Mouse (Mus musculus): Measurements from ENCODE around the gene Olfr572. TPM values are rescaled to one million over a fixed set of nuclear protein-coding genes. Genes with fewer than 3 reads are reported as not detected.

Gene Olfr572
- total RNA-seq (2012; rRNA removed) = not detected in 2 replicates

DNA sequence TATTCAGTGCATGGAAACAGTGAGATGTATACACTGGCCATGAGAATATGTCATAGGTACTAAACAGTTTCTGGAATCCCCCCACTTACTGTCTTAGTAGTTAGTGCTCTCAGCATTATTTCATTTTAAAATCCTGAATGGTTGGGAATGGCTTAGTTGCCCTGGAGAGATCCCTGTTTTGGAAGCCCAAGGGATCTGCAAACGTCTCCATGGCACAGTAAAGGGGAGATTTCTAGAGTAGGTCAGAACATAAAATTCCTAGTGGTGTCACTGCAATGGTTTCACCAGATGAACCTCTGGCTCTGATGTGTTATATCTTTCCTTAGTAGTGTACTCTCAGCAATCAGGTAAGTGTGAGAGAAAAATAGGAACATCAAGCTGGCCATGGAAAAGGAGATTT lies at the start of gene Olfr572:
Olfr572 (plus strand) TSS at position 301 of the 400 bp plus-strand sequence.
- H3K4me3 ChIP-seq (ENCODE audit: insufficient read depth in 1 of 2, low read depth in 1 of 2, low read length in 2 of 2, poor library complexity in 1 of 2, severe bottlenecking in 1 of 2) = no peak within 1 kb of the TSS
- H3K36me3 ChIP-seq (ENCODE audit: control insufficient read depth, insufficient read depth, low read length, poor library complexity, severe bottlenecking) = no peaks in the 10 kb centered on the region
- no peak for DNase-seq (ENCODE audit: low read depth, low spot score)
- H3K9me3 ChIP-seq (ENCODE audit: control insufficient read depth, insufficient read depth, low read depth, low read length) = no peaks in the 10 kb centered on the region
- no peak within 1 kb of the TSS for H3K27ac ChIP-seq (ENCODE audit: insufficient read depth, low read depth, low read length, poor library complexity, severe bottlenecking)
- no peaks in the 10 kb centered on the region for H3K4me1 ChIP-seq (ENCODE audit: control insufficient read depth in 2 of 2, insufficient read depth in 2 of 2, low read length in 2 of 2, poor library complexity in 1 of 2)
- TF ChIP-seq ZC3H11A (IDR thresholded peaks at IDR 0.05; ENCODE audit: borderline replicate concordance, low read depth, low read length) (no peak), ZNF384 (IDR thresholded peaks at IDR 0.05; ENCODE audit: low read depth, low read length) (no peak), HCFC1 (IDR thresholded peaks at IDR 0.05; ENCODE audit: borderline replicate concordance, insufficient read depth, low read length) (no peak), MAFK (IDR thresholded peaks at IDR 0.05; ENCODE audit: insufficient read depth, low read depth, low read length) (no peak), CHD2 (IDR thresholded peaks at IDR 0.05; ENCODE audit: low read depth, low read length) (no peak)
- H3K9ac ChIP-seq (ENCODE audit: insufficient read depth, low read depth, low read length, poor library complexity, severe bottlenecking) = no peak within 1 kb of the TSS
- in situ Hi-C loops (cut with MboI; ENCODE audit: low sequenced_read_pairs in 2 of 2, unreplicated experiment in 2 of 2) = loop anchor here in 1 of 2 experiments (25.0 kb wide), 1 partner anchor 412 kb away; no protein-coding TSS in a partner anchor

DNA sequence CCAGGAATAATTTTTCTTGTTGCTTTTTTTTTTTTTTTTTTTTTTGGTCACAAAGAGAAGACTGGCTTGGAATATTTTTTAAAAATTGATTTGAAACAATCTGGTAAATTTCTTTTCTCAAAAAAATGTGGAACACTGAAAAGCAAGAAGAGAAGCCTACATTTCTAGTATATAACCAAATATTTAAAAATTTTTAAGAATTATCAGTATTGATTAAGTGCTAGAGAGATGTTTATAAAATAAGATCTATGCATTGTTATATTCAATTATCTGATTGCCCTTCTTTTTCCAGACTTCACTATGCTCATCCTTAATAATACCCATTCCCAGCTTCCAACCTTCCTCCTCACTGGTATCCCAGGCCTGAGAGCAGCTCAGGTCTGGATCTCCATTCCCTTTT lies 47.4 kb upstream of the Olfr572 start, which contains the start of gene Olfr568:
Olfr568 (plus strand) TSS at position 301 of the 400 bp plus-strand sequence.
- Histone ChIP-seq H3K36me3 (ENCODE audit: control insufficient read depth, insufficient read depth, low read length, poor library complexity, severe bottlenecking) (no peaks in the 10 kb centered on the region), H3K4me3 (ENCODE audit: insufficient read depth in 1 of 2, low read depth in 1 of 2, low read length in 2 of 2, poor library complexity in 1 of 2, severe bottlenecking in 1 of 2) (no peak within 1 kb of the TSS), H3K4me1 (ENCODE audit: control insufficient read depth in 2 of 2, insufficient read depth in 2 of 2, low read length in 2 of 2, poor library complexity in 1 of 2) (no peaks in the 10 kb centered on the region), H3K9me3 (ENCODE audit: control insufficient read depth, insufficient read depth, low read depth, low read length) (no peaks in the 10 kb centered on the region), H3K9ac (ENCODE audit: insufficient read depth, low read depth, low read length, poor library complexity, severe bottlenecking) (no peak within 1 kb of the TSS), H3K27ac (ENCODE audit: insufficient read depth, low read depth, low read length, poor library complexity, severe bottlenecking) (no peak within 1 kb of the TSS)
- TF ChIP-seq CHD2 (IDR thresholded peaks at IDR 0.05; ENCODE audit: low read depth, low read length) (no peak), HCFC1 (IDR thresholded peaks at IDR 0.05; ENCODE audit: borderline replicate concordance, insufficient read depth, low read length) (no peak), ZNF384 (IDR thresholded peaks at IDR 0.05; ENCODE audit: low read depth, low read length) (no peak), MAFK (IDR thresholded peaks at IDR 0.05; ENCODE audit: insufficient read depth, low read depth, low read length) (no peak), ZC3H11A (IDR thresholded peaks at IDR 0.05; ENCODE audit: borderline replicate concordance, low read depth, low read length) (no peak)
- in situ Hi-C loops (cut with MboI; ENCODE audit: low sequenced_read_pairs in 2 of 2, unreplicated experiment in 2 of 2) = no loop called here
- no peak for DNase-seq (ENCODE audit: low read depth, low spot score)

DNA sequence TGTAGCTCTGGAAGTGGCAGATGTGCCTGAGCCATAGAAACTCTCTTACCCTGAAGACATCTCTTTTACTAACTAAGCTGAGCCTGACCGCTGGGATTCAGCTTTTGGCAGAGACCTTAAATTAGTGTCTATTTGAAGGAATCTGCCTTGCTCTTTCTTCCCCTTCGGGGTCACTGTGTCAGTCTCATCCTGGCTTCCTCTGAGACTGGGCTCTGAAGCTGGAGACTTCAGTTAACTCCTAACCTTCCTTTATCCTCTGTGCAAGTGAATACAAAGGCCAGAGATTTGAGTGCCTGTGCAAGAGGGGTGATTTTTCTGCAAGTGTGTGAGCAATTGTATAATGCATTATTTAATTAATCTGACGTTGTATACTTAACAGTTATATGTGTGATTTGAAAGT lies 33.4 kb upstream of the Olfr572 start, which contains the start of gene Olfr569:
Olfr569 (minus strand) TSS at position 101 of the 400 bp plus-strand sequence.
- no peak for TF ChIP-seq ZNF384 (IDR thresholded peaks at IDR 0.05; ENCODE audit: low read depth, low read length)
- TF ChIP-seq CHD2 (IDR thresholded peaks at IDR 0.05; ENCODE audit: low read depth, low read length) = no peak
- TF ChIP-seq ZC3H11A (IDR thresholded peaks at IDR 0.05; ENCODE audit: borderline replicate concordance, low read depth, low read length) = no peak
- no peak for TF ChIP-seq HCFC1 (IDR thresholded peaks at IDR 0.05; ENCODE audit: borderline replicate concordance, insufficient read depth, low read length)
- TF ChIP-seq MAFK (IDR thresholded peaks at IDR 0.05; ENCODE audit: insufficient read depth, low read depth, low read length) = no peak
- Histone ChIP-seq H3K4me1 (ENCODE audit: control insufficient read depth in 2 of 2, insufficient read depth in 2 of 2, low read length in 2 of 2, poor library complexity in 1 of 2) (no peaks in the 10 kb centered on the region), H3K9me3 (ENCODE audit: control insufficient read depth, insufficient read depth, low read depth, low read length) (no peaks in the 10 kb centered on the region), H3K36me3 (ENCODE audit: control insufficient read depth, insufficient read depth, low read length, poor library complexity, severe bottlenecking) (no peaks in the 10 kb centered on the region), H3K9ac (ENCODE audit: insufficient read depth, low read depth, low read length, poor library complexity, severe bottlenecking) (no peak within 1 kb of the TSS), H3K27ac (ENCODE audit: insufficient read depth, low read depth, low read length, poor library complexity, severe bottlenecking) (no peak within 1 kb of the TSS), H3K4me3 (ENCODE audit: insufficient read depth in 1 of 2, low read depth in 1 of 2, low read length in 2 of 2, poor library complexity in 1 of 2, severe bottlenecking in 1 of 2) (no peak within 1 kb of the TSS)
- in situ Hi-C loops (cut with MboI; ENCODE audit: low sequenced_read_pairs in 2 of 2, unreplicated experiment in 2 of 2) = no loop called here
- DNase-seq (ENCODE audit: low read depth, low spot score) = no peak

DNA sequence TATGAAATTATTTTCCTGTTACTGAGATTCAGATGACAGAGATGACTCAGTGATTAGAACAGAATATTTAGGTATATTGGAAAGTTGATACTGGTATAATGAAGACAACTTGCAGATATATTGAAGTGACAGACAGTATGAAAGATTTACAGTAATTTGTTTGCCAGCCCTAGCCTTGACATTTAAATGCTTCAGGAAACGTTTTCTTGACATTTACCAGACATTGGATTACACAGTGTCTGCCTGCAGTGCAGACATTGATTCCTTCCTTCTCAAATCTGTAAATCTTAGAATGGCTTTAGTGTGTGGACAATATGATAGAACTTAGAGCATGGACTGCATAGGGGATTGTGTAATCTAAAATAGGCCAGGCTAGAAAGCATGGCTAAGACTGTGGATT lies 8.9 kb upstream of the Olfr572 start:
- H3K4me1 ChIP-seq (ENCODE audit: control insufficient read depth in 2 of 2, insufficient read depth in 2 of 2, low read length in 2 of 2, poor library complexity in 1 of 2) = no peaks in the 10 kb centered on the region
- H3K4me3 ChIP-seq (ENCODE audit: insufficient read depth in 1 of 2, low read depth in 1 of 2, low read length in 2 of 2, poor library complexity in 1 of 2, severe bottlenecking in 1 of 2) = no peak overlapping the region
- no peaks in the 10 kb centered on the region for H3K36me3 ChIP-seq (ENCODE audit: control insufficient read depth, insufficient read depth, low read length, poor library complexity, severe bottlenecking)
- H3K27ac ChIP-seq (ENCODE audit: insufficient read depth, low read depth, low read length, poor library complexity, severe bottlenecking) = no peak overlapping the region
- no peaks in the 10 kb centered on the region for H3K9me3 ChIP-seq (ENCODE audit: control insufficient read depth, insufficient read depth, low read depth, low read length)
- no peak for DNase-seq (ENCODE audit: low read depth, low spot score)
- no peak overlapping the region for H3K9ac ChIP-seq (ENCODE audit: insufficient read depth, low read depth, low read length, poor library complexity, severe bottlenecking)
- TF ChIP-seq HCFC1 (IDR thresholded peaks at IDR 0.05; ENCODE audit: borderline replicate concordance, insufficient read depth, low read length) = no peak
- no peak for TF ChIP-seq ZNF384 (IDR thresholded peaks at IDR 0.05; ENCODE audit: low read depth, low read length)
- TF ChIP-seq MAFK (IDR thresholded peaks at IDR 0.05; ENCODE audit: insufficient read depth, low read depth, low read length) = no peak
- TF ChIP-seq ZC3H11A (IDR thresholded peaks at IDR 0.05; ENCODE audit: borderline replicate concordance, low read depth, low read length) = no peak
- no peak for TF ChIP-seq CHD2 (IDR thresholded peaks at IDR 0.05; ENCODE audit: low read depth, low read length)
- in situ Hi-C loops (cut with MboI; ENCODE audit: low sequenced_read_pairs in 2 of 2, unreplicated experiment in 2 of 2) = loop anchor here (10.0 to 25.0 kb wide), 2 partner anchors 403 to 410 kb away; no protein-coding TSS in a partner anchor

Data from ES-E14 (cell line).